Mouse (Mus musculus): ENCODE data around the gene 1700017B05Rik.

GRCm38 (mm10) chr9:57229726-57230125 lies 32.7 kb downstream of the 1700017B05Rik start:
- TF ChIP-seq POLR2A (IDR thresholded peaks at IDR 0.05; ENCODE audit: insufficient read length, low read depth) (no peak), MYOG (IDR thresholded peaks at IDR 0.05; ENCODE audit: control insufficient read depth in 1 of 3, insufficient read depth in 1 of 3, insufficient read length in 2 of 3, low read depth in 2 of 3) (no peak), USF1 (IDR thresholded peaks at IDR 0.05; ENCODE audit: low read depth) (peak; percentile 5), POLR2AphosphoS2 (IDR thresholded peaks at IDR 0.05; ENCODE audit: insufficient read length, low read depth) (no peak), CEBPB (IDR thresholded peaks at IDR 0.05; ENCODE audit: insufficient read depth, poor library complexity, severe bottlenecking) (no peak), E2F4 (IDR thresholded peaks at IDR 0.05; ENCODE audit: insufficient read depth) (no peak), MYOD1 (IDR thresholded peaks at IDR 0.05; ENCODE audit: control insufficient read depth in 1 of 3, insufficient read length in 2 of 3, low read depth in 2 of 3) (no peak), TCF12 (IDR thresholded peaks at IDR 0.05; ENCODE audit: insufficient read depth, poor library complexity, severe bottlenecking) (no peak), MAX (IDR thresholded peaks at IDR 0.05; ENCODE audit: low read depth) (no peak), REST (IDR thresholded peaks at IDR 0.05; ENCODE audit: insufficient read depth, insufficient read length) (no peak)
